Mouse (Mus musculus): ENCODE results near the gene Mrpl38.

The Mrpl38 gene

DNA sequence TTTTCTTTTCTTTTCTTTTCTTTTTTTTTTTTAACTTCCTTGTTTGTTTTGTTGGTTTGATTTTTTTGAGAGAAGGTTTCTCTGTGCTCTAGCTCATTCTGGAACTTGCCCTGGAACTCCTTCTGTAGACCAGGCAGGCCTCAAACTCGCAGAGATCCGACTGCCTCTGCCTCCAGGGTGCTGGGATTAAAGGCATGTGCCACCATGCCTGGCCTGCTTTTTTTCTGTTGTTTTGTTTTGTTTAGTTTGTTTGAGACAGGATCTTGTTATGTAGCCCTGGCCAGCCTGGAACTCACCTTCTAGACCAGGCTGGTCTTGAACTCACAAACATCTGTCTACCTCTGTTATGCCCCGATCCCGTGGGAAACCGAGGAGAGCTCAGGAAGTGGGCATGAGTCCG lies 49.1 kb downstream of the Mrpl38 start:
- DNase-seq: peak in 1 of 2 experiments; percentile 2

DNA sequence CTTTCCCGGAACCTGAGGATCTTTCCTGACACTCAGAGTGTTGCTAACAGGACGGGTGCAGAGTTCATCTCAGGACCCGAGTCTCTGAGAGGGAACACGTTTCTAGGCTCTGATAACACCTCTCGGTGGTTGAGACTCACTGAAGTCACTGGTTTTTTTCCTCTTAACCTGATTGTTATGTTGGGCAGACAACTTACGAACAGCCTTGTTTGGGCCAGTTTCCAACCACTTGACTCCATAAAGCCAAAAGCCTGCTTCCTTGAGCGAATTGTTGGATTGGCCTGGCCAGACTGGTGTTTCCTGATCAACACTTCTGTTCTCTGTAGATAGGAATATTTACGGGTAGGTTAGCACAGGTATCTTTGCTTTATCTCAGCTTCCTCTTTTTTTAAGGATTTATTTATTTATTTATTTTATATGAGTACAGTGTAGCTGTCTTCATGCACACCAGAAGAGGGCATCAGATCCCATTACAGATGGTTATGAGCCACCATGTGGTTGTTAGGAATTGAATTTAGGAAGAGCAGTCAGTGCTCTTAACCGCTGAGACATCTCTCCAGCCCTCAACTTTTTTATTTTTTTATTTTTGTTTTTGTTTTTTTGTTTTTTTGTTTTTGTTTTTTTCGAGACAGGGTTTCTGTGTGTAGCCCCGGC lies 49.8 kb downstream of the Mrpl38 start:
- peak in 1 of 2 experiments; percentile 1 for DNase-seq

DNA sequence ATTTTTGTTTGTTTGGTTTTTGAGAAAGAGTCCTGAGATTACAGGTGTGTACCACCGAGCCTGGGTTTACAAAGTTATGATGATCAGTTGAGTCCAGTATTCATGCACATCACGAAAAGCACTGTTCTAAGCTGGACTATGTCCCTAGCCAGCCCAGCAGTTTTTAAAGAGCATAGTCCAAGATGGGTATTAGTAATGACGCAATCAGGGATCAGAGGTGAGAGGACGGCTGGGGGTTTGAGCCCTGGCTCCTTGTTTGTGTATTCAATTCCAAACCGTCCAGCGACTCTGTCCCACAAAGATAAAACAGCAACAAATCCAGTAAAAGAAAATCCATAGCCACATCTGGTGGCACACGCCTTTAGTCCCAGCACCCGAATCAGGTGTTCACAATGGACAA lies 50.5 kb downstream of the Mrpl38 start:
- no peak for DNase-seq

DNA sequence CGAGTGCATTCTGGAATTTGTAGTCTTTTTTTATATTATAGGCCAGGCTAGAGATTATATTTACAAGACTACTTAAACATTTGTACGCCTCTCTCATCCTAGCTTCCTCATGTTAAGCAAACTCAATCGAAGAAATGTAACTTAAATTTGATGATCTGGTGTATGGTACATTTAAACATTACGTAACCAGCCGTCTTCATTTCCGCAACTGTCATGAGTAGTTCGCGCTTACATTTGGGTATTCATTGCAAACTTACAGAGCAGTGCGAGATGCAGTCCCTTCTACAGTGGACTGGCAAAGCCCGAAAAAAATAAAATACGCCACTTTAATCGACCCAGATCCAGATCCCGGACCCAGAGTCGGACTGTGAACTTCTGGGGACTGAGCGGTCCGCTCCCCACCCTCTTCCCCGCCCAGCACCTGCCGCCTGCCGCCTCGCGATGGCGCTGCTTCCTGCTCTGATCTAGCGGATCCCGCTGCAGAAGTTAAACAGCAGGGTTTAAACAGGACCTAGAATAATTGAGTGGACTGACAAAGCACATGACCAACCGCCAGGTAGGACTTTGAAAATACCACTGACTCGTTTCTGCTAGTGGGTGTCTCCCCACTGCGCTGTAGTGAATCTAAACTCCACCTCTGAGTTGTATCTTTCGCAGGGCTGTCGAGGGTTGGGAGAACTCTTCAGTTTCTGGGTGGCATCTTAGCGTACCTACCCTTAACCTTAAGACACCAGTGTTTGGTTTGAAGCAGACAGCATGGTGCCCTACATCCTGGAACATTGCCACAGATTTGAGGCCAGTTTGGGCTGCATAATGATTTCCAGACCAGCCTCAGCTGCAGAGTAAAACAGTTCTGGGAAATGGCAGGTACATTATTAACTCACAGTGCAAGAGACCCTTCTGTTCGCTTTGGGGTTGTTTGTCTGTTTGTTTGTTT lies 51.2 kb downstream of the Mrpl38 start:
- peak; percentile 73 to 78 for DNase-seq

DNA sequence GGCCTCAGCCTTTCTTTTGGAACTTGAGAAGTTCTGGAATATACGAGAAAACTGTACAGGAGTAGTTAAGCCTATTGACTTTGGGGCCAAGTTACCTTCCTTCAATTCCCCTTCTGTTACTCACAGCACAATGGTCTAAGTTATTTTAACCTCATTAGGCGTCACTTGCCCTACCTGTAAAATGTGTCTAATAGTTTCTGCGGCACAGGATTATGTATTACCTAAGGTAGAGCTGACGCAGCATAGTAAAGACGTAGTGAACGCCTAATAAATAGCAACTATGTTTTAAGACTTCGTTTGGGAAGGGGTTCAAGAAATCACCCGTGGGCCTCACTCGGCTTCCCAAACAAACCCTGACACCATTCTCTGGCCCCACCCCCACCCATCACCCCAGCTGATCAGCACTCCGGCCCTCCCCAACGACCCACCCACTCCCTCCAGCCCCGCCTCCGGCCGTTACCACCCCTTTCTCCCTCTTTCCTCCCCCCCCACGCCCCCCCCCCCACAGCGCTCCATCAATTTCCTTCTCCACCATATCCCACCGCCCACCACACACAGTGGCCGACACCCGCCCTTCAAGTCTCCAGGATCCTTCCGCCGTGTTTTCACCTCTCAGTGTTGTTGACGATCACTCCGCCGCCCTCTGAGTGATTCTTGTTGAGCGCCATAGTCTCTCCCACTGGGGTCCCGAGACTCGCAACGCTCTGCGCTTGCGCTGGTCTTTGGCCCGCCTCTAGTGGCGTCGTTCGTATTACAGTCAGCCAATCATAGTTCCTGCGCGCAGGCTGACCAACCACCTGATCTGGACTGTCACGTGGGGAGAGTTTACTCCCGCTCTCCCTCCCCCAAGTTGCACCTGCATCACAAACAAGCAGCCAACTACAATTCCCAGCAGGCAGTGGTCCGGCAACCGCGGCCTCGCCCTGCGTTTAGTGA lies 52.1 kb downstream of the Mrpl38 start, which contains the start of gene Wbp2:
Gene Wbp2 (minus strand): TSS at position 738 of the 936 bp plus-strand sequence.
- DNase-seq: peak; percentile 98 to 99

DNA sequence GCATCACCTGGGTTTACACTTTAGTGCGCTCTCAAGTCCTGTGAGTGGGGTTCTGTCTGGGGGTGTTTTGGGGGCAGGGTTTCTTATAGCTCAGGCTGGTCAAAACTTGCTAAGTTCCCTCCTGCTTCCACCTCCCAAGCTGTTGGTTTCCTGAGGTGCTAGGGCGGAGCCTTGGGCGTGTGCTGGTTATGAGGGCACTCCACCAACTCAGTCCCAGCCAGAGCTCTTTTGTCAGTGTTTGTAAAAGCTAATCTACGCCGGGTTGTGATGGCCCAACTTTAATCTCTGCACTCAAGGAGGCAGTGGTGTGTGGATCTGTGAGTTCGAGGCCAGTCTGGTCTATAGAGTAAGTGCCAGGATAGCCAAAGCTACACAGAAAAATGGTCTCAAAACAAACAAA lies 54.5 kb downstream of the Mrpl38 start:
- no peak for DNase-seq

DNA sequence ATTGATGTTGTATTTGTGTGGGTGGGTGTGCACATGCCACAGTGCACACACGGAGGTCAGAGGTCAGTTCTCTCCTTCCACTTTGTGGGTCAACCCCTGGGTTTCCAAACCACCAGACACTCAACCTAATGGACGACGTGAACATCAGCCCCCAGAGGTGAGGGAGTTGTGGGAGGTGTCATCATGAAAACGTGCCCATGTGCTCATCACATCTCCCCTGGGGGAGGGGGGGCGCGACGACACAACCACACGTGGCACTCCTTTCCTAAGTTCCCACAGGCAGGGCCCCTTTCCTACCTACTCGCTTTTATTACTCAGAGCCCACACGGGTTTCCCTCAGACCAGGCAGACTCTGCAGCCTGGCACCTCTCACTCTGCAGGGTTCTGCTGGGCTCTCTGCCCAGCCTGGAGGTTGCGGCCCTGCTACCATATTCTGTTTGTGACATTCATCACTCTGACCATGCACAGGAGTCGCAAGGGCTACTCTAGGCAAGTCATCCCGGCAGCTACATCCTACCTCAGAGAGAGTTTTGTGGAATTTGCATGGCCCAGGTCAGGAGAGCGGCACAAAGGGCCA lies 55.5 kb downstream of the Mrpl38 start:
- no peak for DNase-seq

Data from thymus, adult 18-20 months (tissue).